Mouse (Mus musculus) cerebellum, postnatal 14 days (tissue): ENCODE measurements around the gene Pacsin3.

Experiments
- DNase-seq, 2 experiments: peaks; one replicate each; pipeline ENCODE4 v3.0.0; 2021; ENCODE audit warnings: mixed read lengths in 2 of 2

Pacsin3 gene

DNA sequence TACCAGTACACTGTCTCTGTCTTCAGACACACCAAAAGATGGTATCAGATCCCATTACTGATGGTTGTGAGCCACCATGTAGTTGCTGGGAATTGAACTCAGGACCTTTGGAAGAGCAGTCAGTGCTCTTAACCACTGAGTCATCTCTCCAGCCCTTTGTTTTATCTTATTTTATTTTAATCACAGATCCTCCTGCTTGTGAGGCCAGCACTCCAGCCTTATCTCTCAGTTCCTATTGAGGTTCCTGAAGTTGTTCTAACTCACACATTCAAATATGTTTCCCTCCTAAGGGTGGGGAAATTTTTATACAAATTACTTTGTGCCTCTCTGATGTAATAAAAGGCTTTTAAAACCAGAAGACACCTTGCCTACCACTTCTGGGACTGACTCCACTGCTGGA lies 50.8 kb downstream of the Pacsin3 start:
- no peak for DNase-seq

GRCm38 (mm10) chr2:91308680-91309079 lies 52.9 kb downstream of the Pacsin3 start:
- DNase-seq = no peak

DNA sequence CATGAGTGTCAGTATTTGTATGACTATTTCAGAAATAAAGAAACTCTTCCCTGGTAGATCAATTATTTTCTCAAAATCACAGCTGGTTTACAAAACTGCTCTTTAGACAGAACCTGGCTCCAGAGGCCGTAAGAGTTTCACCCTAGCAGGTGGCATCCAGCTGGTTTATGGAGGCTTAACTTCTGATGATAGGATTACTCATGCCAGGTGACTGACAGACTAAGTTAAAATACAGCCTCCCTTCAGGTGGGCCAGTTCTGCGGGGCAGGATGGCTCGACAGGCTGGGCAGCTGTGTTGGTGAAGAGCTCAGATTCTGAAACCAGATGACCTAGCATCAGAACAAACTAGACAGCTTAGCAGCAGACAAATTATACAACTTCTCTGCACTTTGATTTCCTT lies 53.8 kb downstream of the Pacsin3 start:
- DNase-seq = no peak

GRCm38 (mm10) chr2:91312578-91313311 lies 57.0 kb downstream of the Pacsin3 start:
- DNase-seq = no peak

- DNase-seq = no peak
These were observed 58.4 kb downstream of the Pacsin3 start for GRCm38 (mm10) chr2:91314184-91314583.
